Mouse (Mus musculus): ENCODE data around the gene Cfap298. TPM values are rescaled to one million over a fixed set of nuclear protein-coding genes. Genes with fewer than 3 reads are reported as not detected.

Gene Cfap298
- polyA plus RNA-seq (2012; rRNA removed): 26.6 and 27.4 TPM in 2 replicates

GRCm38 (mm10) chr16:90934687-90935328 lies at the start of gene Cfap298:
Gene Cfap298 (minus strand): TSS chr16:90935114.

Other genes with a start within 250 kb of the Cfap298 start
- 35.2 and 41.6 TPM in 2 replicates for gene Mis18a, start 207.7 kb downstream of the Cfap298 start, polyA plus RNA-seq (2012; rRNA removed)
- gene Mrap, start 196.9 kb downstream of the Cfap298 start, polyA plus RNA-seq (2012; rRNA removed): 0.08 and 0.09 TPM in 2 replicates
- gene Urb1, start 124.7 kb downstream of the Cfap298 start, polyA plus RNA-seq (2012; rRNA removed): 8.4 and 8.7 TPM in 2 replicates
- 3.0 and 3.2 TPM in 2 replicates for gene Eva1c, start 108.4 kb downstream of the Cfap298 start, polyA plus RNA-seq (2012; rRNA removed)
- gene Synj1, start 76.2 kb upstream of the Cfap298 start, polyA plus RNA-seq (2012; rRNA removed): 60.6 and 68.2 TPM in 2 replicates
- 162 and 170 TPM in 2 replicates for gene Paxbp1, start 109.4 kb upstream of the Cfap298 start, polyA plus RNA-seq (2012; rRNA removed)
- 0.45 and 0.54 TPM in 2 replicates for gene 4932438H23Rik, start 160.0 kb upstream of the Cfap298 start, polyA plus RNA-seq (2012; rRNA removed)